Mouse (Mus musculus) kidney, postnatal 25 days (tissue): ENCODE data around the gene Rmi2.

Experiments used
- DNase-seq, 2 experiments: peaks; one replicate each; pipeline ENCODE4 v3.0.0; 2021; ENCODE audit warnings: mixed read lengths in 2 of 2

The Rmi2 gene

GRCm38 (mm10) chr16:10867501-10867900, 32.6 kb downstream of the Rmi2 start:
- no peak for DNase-seq

GRCm38 (mm10) chr16:10867904-10868440, 33.1 kb downstream of the Rmi2 start:
- peak in 1 of 2 experiments; percentile 77 for DNase-seq

- no peak for DNase-seq
Measured at GRCm38 (mm10) chr16:10870969-10871368, 36.1 kb downstream of the Rmi2 start.

GRCm38 (mm10) chr16:10872825-10873360, 38.0 kb downstream of the Rmi2 start:
- DNase-seq = peak in 1 of 2 experiments; percentile 21

- DNase-seq = peak; percentile 77 to 91
Measured at GRCm38 (mm10) chr16:10873654-10874053, 38.8 kb downstream of the Rmi2 start.

- DNase-seq = no peak
Measured at GRCm38 (mm10) chr16:10878227-10878626, 43.4 kb downstream of the Rmi2 start.

- DNase-seq = peak; percentile 62 to 79
Measured at GRCm38 (mm10) chr16:10879467-10879866, 44.6 kb downstream of the Rmi2 start.

- no peak for DNase-seq
Measured at GRCm38 (mm10) chr16:10881231-10881962, 46.5 kb downstream of the Rmi2 start.

- no peak for DNase-seq
Measured at GRCm38 (mm10) chr16:10887436-10887835, 52.6 kb downstream of the Rmi2 start.

GRCm38 (mm10) chr16:10890363-10890762, 55.5 kb downstream of the Rmi2 start:
- no peak for DNase-seq

GRCm38 (mm10) chr16:10893161-10893560, 58.3 kb downstream of the Rmi2 start:
- DNase-seq = no peak

GRCm38 (mm10) chr16:10895906-10896305, 61.0 kb downstream of the Rmi2 start:
- no peak for DNase-seq

- DNase-seq = no peak
Measured at GRCm38 (mm10) chr16:10897372-10897771, 62.5 kb downstream of the Rmi2 start.

GRCm38 (mm10) chr16:10900736-10901135, 65.9 kb downstream of the Rmi2 start:
- no peak for DNase-seq

- DNase-seq = no peak
Measured at GRCm38 (mm10) chr16:10901956-10902355, 67.1 kb downstream of the Rmi2 start.

GRCm38 (mm10) chr16:10902849-10903248, 68.0 kb downstream of the Rmi2 start:
- DNase-seq = no peak

GRCm38 (mm10) chr16:10905661-10906113, 70.8 kb downstream of the Rmi2 start:
- no peak for DNase-seq

- no peak for DNase-seq
Measured at GRCm38 (mm10) chr16:10910541-10910940, 75.7 kb downstream of the Rmi2 start.

GRCm38 (mm10) chr16:10911061-10911460, 76.2 kb downstream of the Rmi2 start:
- no peak for DNase-seq

- no peak for DNase-seq
Measured at GRCm38 (mm10) chr16:10915066-10915465, 80.2 kb downstream of the Rmi2 start.

- DNase-seq = no peak
Measured at GRCm38 (mm10) chr16:10916271-10916670, 81.4 kb downstream of the Rmi2 start.

- DNase-seq = peak in 1 of 2 experiments; percentile 7
Measured at GRCm38 (mm10) chr16:10919856-10920255, 85.0 kb downstream of the Rmi2 start.

GRCm38 (mm10) chr16:10923561-10923960, 88.7 kb downstream of the Rmi2 start:
- DNase-seq = no peak

- peak; percentile 69 to 75 for DNase-seq
Measured at GRCm38 (mm10) chr16:10925591-10926180, 90.8 kb downstream of the Rmi2 start.
